Mouse (Mus musculus): ENCODE data around the gene Krt33a.

DNA sequence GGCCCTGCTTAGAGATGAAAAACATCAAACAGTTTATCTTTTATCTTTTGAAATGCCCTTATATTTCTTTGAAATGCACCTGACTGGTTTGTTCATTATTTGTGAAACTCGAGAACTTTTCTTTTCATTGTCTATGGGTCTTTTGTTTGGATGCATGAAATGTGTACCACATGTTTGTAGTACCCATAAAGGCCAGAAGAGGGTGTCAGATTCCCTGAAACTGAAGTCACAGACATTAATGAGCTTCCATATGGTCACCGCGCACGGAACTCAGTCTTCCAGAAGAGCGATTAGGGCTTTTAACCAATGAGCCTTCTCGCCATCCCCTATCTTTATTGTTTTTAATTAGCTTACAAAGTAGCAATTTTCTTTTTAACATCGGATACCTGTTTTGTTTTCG, 42.9 kb upstream of the Krt33a start:
- TF ChIP-seq CTCF (IDR thresholded peaks at IDR 0.05; ENCODE audit: control insufficient read depth, insufficient read depth, insufficient read length) (no peak), USF1 (IDR thresholded peaks at IDR 0.05; ENCODE audit: low read depth) (no peak), MYOD1 (IDR thresholded peaks at IDR 0.05; ENCODE audit: control insufficient read depth, insufficient read length, low read depth) (no peak), MYOG (IDR thresholded peaks at IDR 0.05; ENCODE audit: control insufficient read depth, extremely low read depth, insufficient read length) (no peak), MAX (IDR thresholded peaks at IDR 0.05) (no peak)
